Mouse (Mus musculus): ENCODE results near the gene Olfr954. TPM values are rescaled to one million over a fixed set of nuclear protein-coding genes. Genes with fewer than 3 reads are reported as not detected.

Gene Olfr954
- polyA plus RNA-seq (2012; rRNA removed), result not detected in 2 replicates

DNA sequence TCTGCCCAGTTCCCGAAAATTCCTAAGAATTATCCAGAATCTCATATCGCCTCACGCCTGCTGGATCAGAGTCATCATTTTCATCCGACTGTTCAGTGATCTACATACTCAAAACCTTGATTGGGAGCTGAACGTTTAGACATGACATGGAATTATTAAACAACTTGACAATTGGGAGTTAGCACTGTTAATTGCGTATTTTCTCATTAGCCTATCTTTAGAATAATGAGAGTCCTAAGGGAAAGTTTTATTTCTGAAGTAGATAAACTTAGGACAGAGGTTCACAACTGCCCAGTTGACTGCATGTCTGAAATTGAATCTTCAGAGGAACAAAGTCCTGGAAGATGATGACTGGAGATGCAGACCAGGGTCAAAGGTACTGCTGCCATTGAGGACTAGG is at the start of gene Olfr954:
Gene Olfr954 (plus strand): TSS at position 301 of the 400 bp plus-strand sequence.
- 86% methylated on average over 6 of the region's 6 CpGs for WGBS
- Histone ChIP-seq H3K27ac (ENCODE audit: insufficient read depth, low read length) (no peak within 1 kb of the TSS), H3K27me3 (ENCODE audit: control insufficient read depth, insufficient read depth, low read length) (no peaks in the 10 kb centered on the region), H3K4me1 (ENCODE audit: control insufficient read depth, insufficient read depth, low read length) (no peaks in the 10 kb centered on the region), H3K4me3 (replicated peaks; ENCODE audit: insufficient read depth, low read depth, low read length) (no peak within 1 kb of the TSS)
- no peak for DNase-seq
- no peak for TF ChIP-seq POLR2A (IDR thresholded peaks at IDR 0.05; ENCODE audit: borderline replicate concordance, insufficient read depth, low read length)
- no peak for TF ChIP-seq CTCF (IDR thresholded peaks at IDR 0.05; ENCODE audit: borderline replicate concordance, insufficient read depth, low read depth, low read length)

DNA sequence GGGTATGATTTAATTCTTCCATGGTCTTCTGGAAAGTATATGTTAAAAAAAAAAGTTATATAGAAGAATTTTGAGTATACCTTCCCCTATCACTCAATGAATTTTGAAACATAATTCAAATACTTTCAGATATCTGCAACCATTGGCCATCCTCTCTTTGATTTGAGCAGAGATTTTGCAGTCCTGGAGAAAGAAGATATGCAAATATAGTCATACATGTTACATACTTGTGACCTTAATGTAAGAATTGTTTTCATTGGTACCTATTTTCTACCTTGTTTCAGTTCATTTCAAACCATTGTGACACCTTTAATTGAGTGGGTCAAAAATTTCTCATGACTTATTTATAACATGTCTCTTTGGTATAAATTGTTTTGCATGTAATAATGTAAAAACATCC is 29.5 kb upstream of the Olfr954 start, which contains the start of gene Olfr952:
Gene Olfr952 (minus strand): TSS at position 101 of the 400 bp plus-strand sequence.
- TF ChIP-seq CTCF (IDR thresholded peaks at IDR 0.05; ENCODE audit: borderline replicate concordance, insufficient read depth, low read depth, low read length), result no peak

DNA sequence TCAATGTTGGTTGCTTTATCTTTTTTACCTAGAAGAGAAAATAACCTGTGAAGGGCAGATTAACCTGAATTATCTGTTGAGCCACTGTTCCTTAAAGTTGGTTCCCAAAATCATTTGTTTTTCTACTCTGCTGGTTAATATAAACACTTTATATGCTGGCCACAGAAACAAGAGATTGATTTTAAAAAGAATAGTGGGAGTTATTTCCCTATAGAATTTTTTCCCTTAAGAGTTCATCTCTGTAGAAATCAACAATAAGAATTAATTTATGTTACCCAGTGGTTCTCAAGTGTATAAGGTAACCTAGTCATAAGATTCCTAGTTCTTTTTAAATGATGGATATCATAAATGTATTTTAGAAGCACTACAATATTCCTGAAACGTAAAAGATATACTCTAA is 15.3 kb downstream of the Olfr954 start, which contains the start of gene Olfr955:
Gene Olfr955 (minus strand): TSS at position 101 of the 400 bp plus-strand sequence.
- H3K27me3 ChIP-seq (ENCODE audit: control insufficient read depth, insufficient read depth, low read length), result no peaks in the 10 kb centered on the region
- no peak for TF ChIP-seq POLR2A (IDR thresholded peaks at IDR 0.05; ENCODE audit: borderline replicate concordance, insufficient read depth, low read length)
- TF ChIP-seq CTCF (IDR thresholded peaks at IDR 0.05; ENCODE audit: borderline replicate concordance, insufficient read depth, low read depth, low read length), result no peak
- no peak within 1 kb of the TSS for H3K27ac ChIP-seq (ENCODE audit: insufficient read depth, low read length)
- no peak for DNase-seq
- no peak within 1 kb of the TSS for H3K4me3 ChIP-seq (replicated peaks; ENCODE audit: insufficient read depth, low read depth, low read length)
- WGBS, result 35% methylated on average over 1 of the region's 1 CpGs
- H3K4me1 ChIP-seq (ENCODE audit: control insufficient read depth, insufficient read depth, low read length), result no peaks in the 10 kb centered on the region

More for the DNA sequence above, 29.5 kb upstream of the Olfr954 start, which contains the start of gene Olfr952:
- DNase-seq, result no peak
- Histone ChIP-seq H3K27ac (ENCODE audit: insufficient read depth, low read length) (no peak within 1 kb of the TSS), H3K27me3 (ENCODE audit: control insufficient read depth, insufficient read depth, low read length) (no peaks in the 10 kb centered on the region), H3K4me1 (ENCODE audit: control insufficient read depth, insufficient read depth, low read length) (no peaks in the 10 kb centered on the region), H3K4me3 (replicated peaks; ENCODE audit: insufficient read depth, low read depth, low read length) (no peak within 1 kb of the TSS)

DNA sequence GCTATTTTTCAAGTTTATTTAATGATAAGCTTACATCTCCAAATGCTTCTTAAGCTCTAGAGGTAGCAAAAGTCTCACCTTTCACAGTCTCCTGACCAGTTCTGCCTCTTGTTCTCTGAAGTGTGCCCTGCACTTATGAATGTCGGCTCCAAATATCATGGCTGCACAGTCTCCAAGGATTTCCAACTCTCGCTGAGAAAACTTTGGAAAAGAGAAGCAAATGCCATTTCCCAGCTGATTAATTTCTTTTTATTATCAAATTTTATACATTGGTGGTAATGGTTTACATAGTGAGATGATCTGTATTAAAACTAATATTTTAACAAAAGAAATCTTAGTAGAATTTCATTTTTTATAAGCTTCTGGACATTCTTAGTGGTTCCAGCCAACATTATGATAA is 37.4 kb downstream of the Olfr954 start, which contains the start of gene Olfr44:
Gene Olfr44 (minus strand): TSS at position 101 of the 400 bp plus-strand sequence.
- H3K27ac ChIP-seq (ENCODE audit: insufficient read depth, low read length), result no peak within 1 kb of the TSS
- no peak within 1 kb of the TSS for H3K4me3 ChIP-seq (replicated peaks; ENCODE audit: insufficient read depth, low read depth, low read length)
- TF ChIP-seq CTCF (IDR thresholded peaks at IDR 0.05; ENCODE audit: borderline replicate concordance, insufficient read depth, low read depth, low read length) (no peak), POLR2A (IDR thresholded peaks at IDR 0.05; ENCODE audit: borderline replicate concordance, insufficient read depth, low read length) (no peak)
- no peaks in the 10 kb centered on the region for H3K27me3 ChIP-seq (ENCODE audit: control insufficient read depth, insufficient read depth, low read length)
- H3K4me1 ChIP-seq (ENCODE audit: control insufficient read depth, insufficient read depth, low read length), result no peaks in the 10 kb centered on the region
- WGBS, result 89% methylated on average over 2 of the region's 2 CpGs
- DNase-seq, result no peak

DNA sequence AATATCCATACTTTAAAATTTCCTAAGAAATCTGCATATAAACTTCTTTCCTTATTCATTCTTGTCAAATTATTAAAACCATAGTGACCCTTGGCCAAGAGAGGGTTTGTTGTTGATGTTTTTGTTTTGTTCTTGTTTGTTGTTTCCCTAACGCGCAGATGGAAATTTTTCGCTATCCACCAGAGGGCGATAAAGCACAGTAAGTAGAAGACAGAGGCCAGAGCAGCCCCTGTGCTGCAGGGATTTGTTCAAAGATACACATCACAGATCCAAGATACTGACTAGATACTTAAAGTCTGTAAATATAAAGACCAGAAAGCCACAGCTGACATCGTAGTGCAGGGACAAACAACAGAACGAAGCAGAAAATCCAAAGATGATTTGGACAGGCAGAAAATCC is 52.5 kb downstream of the Olfr954 start:
- 13% methylated on average over 6 of the region's 6 CpGs for WGBS

DNA sequence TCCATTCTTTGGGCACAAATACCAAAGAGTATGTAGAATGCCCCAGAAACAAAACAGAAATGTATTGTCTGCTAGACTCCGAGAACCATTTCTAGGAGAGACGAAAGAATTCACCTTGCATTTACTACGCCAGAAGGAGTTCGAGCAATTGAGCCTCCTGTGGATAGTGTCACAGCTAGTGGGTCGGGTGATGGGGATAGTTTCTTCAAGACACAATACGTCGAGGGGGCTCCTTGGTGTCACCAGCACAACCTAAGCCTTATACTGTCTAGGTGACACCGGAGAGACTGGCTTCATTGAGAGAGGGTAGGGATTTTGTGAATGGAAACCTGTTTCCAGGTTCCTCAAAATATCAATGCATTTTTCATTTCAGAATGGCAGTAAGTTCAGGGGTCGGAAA is 52.9 kb downstream of the Olfr954 start:
- 76% methylated on average over 9 of the region's 9 CpGs for WGBS
- H3K4me3 ChIP-seq (replicated peaks; ENCODE audit: insufficient read depth, low read depth, low read length), result no peak overlapping the region
- no peaks in the 10 kb centered on the region for H3K27me3 ChIP-seq (ENCODE audit: control insufficient read depth, insufficient read depth, low read length)
- TF ChIP-seq POLR2A (IDR thresholded peaks at IDR 0.05; ENCODE audit: borderline replicate concordance, insufficient read depth, low read length), result no peak
- TF ChIP-seq CTCF (IDR thresholded peaks at IDR 0.05; ENCODE audit: borderline replicate concordance, insufficient read depth, low read depth, low read length), result no peak
- no peak for DNase-seq
- H3K27ac ChIP-seq (ENCODE audit: insufficient read depth, low read length), result no peak overlapping the region
- no peaks in the 10 kb centered on the region for H3K4me1 ChIP-seq (ENCODE audit: control insufficient read depth, insufficient read depth, low read length)

More for the DNA sequence above, 52.5 kb downstream of the Olfr954 start:
- Histone ChIP-seq H3K4me3 (replicated peaks; ENCODE audit: insufficient read depth, low read depth, low read length) (no peak overlapping the region), H3K4me1 (ENCODE audit: control insufficient read depth, insufficient read depth, low read length) (no peaks in the 10 kb centered on the region), H3K27ac (ENCODE audit: insufficient read depth, low read length) (no peak overlapping the region), H3K27me3 (ENCODE audit: control insufficient read depth, insufficient read depth, low read length) (no peaks in the 10 kb centered on the region)
- TF ChIP-seq CTCF (IDR thresholded peaks at IDR 0.05; ENCODE audit: borderline replicate concordance, insufficient read depth, low read depth, low read length) (peak; percentile 40; the same call in 1 of the 2 replicates), POLR2A (IDR thresholded peaks at IDR 0.05; ENCODE audit: borderline replicate concordance, insufficient read depth, low read length) (no peak)
- DNase-seq, result peak; percentile 7 to 13

Other genes with a start within 250 kb of the Olfr954 start
- gene Olfr1537, start 206.7 kb upstream of the Olfr954 start, polyA plus RNA-seq (2012; rRNA removed), result not detected in 2 replicates
- not detected in 2 replicates for gene Olfr945, start 179.9 kb upstream of the Olfr954 start, polyA plus RNA-seq (2012; rRNA removed)
- gene Olfr948, start 130.7 kb upstream of the Olfr954 start, polyA plus RNA-seq (2012; rRNA removed), result not detected in 2 replicates
- gene Olfr951, start 69.3 kb upstream of the Olfr954 start, polyA plus RNA-seq (2012; rRNA removed), result not detected in 2 replicates
- not detected in 2 replicates for gene Olfr952, start 29.6 kb upstream of the Olfr954 start, polyA plus RNA-seq (2012; rRNA removed)
- not detected in 2 replicates for gene Olfr955, start 15.2 kb downstream of the Olfr954 start, polyA plus RNA-seq (2012; rRNA removed)
- not detected in 2 replicates for gene Olfr44, start 37.3 kb downstream of the Olfr954 start, polyA plus RNA-seq (2012; rRNA removed)
- gene Olfr957, start 59.1 kb downstream of the Olfr954 start, polyA plus RNA-seq (2012; rRNA removed), result not detected in 2 replicates
- not detected in 2 replicates for gene Olfr958, start 97.4 kb downstream of the Olfr954 start, polyA plus RNA-seq (2012; rRNA removed)
- not detected in 2 replicates for gene Olfr959, start 118.9 kb downstream of the Olfr954 start, polyA plus RNA-seq (2012; rRNA removed)
- 8.0 and 8.5 TPM in 2 replicates for gene AW551984, start 147.7 kb downstream of the Olfr954 start, polyA plus RNA-seq (2012; rRNA removed)
- not detected in 2 replicates for gene Olfr148, start 154.0 kb downstream of the Olfr954 start, polyA plus RNA-seq (2012; rRNA removed)
- not detected in 2 replicates for gene Olfr960, start 164.7 kb downstream of the Olfr954 start, polyA plus RNA-seq (2012; rRNA removed)
- gene Olfr961, start 188.4 kb downstream of the Olfr954 start, polyA plus RNA-seq (2012; rRNA removed), result not detected in 2 replicates
- gene Olfr963, start 210.5 kb downstream of the Olfr954 start, polyA plus RNA-seq (2012; rRNA removed), result not detected in 2 replicates